Mouse (Mus musculus): Measurements from ENCODE around the gene Ints14. TPM values are rescaled to one million over a fixed set of nuclear protein-coding genes. Genes with fewer than 3 reads are reported as not detected.

Gene Ints14
- polyA plus RNA-seq, 1 experiment from 2014 or later: 58.3 TPM

DNA sequence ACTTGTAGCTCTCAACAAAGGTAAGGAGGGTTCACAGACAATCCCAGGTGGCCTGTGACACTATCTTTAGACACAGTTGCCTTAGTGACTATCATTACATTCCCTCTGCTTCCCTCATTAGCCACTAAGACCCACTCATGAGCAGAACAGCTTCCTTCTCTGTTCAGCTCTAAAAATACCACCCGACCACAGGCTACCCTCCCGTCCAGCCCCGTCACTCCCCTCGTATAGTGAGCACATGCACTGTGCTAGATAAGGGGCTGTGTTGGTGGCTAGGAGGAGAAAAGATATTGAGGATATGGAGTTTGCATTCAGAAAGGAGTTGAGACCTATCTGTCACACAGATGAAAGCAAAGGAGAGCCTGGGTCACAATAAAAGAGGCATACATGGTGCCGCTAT lies 22.2 kb upstream of the Ints14 start:
- Histone ChIP-seq H3K36me3 (no peaks in the 10 kb centered on the region), H3K4me1 (peaks cover 50% of the 10 kb centered on the region), H3K9me3 (no peaks in the 10 kb centered on the region), H3K27ac (peak overlapping the region; percentile 36; the same call in 1 of the 2 replicates), H3K27me3 (ENCODE audit: insufficient read depth, poor library complexity, severe bottlenecking) (peaks cover 12% of the 10 kb centered on the region; the same call in 1 of the 2 replicates), H3K4me3 (no peak overlapping the region)
- WGBS: 29% methylated on average over 5 of the region's 5 CpGs
- no peak for DNase-seq (ENCODE audit: low spot score)

DNA sequence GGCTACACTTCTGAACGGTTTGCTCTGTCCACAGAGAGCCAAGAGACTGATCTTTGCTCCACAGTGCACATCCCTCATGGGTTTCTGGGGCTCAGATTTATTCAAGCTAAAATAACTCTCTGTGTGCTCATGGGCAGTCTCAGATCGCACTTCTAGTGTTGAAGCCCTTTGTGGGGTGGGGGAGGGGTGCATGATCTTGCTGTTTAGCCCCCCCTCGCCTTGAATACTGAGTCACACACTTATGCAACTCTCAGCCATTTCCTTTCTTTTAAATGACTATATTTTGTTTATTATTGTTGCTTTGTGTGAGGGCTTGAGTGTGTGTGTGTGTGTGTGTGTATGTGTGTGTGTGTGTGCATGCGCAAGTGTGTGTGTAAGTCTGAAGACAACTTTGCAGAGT lies 21.4 kb upstream of the Ints14 start:
- H3K4me3 ChIP-seq: no peak overlapping the region
- H3K4me1 ChIP-seq: peaks cover 47% of the 10 kb centered on the region
- DNase-seq (ENCODE audit: low spot score): no peak
- H3K27ac ChIP-seq: peak overlapping the region; percentile 36; the same call in 1 of the 2 replicates
- no peaks in the 10 kb centered on the region for H3K36me3 ChIP-seq
- 50% methylated on average over 4 of the region's 4 CpGs for WGBS
- H3K27me3 ChIP-seq (ENCODE audit: insufficient read depth, poor library complexity, severe bottlenecking): peaks cover 18% of the 10 kb centered on the region
- H3K9me3 ChIP-seq: no peaks in the 10 kb centered on the region

DNA sequence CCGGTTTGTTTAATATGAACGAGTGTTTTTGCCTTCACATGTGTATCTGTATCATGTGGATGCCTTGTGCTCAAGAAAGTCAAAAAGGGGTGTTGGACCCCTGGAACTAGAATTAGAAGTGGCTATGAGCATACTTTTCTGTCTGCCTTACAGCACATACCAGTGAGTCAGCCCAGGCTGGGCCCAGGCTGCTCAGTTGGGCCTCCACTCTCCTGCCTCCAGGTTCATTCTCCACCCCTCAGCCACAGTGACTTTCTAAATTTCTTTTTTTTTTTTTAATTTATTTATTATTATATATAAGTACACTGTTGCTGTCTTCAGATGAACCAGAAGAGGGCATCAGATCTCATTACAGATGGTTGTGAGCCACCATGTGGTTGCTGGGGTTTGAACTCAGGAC lies 20.9 kb upstream of the Ints14 start:
- no peak overlapping the region for H3K4me3 ChIP-seq
- no peaks in the 10 kb centered on the region for H3K9me3 ChIP-seq
- peaks cover 23% of the 10 kb centered on the region for H3K27me3 ChIP-seq (ENCODE audit: insufficient read depth, poor library complexity, severe bottlenecking)
- H3K27ac ChIP-seq: no peak overlapping the region
- H3K36me3 ChIP-seq: no peaks in the 10 kb centered on the region
- 84% methylated on average over 2 of the region's 2 CpGs for WGBS
- DNase-seq (ENCODE audit: low spot score): no peak
- peaks cover 42% of the 10 kb centered on the region for H3K4me1 ChIP-seq

DNA sequence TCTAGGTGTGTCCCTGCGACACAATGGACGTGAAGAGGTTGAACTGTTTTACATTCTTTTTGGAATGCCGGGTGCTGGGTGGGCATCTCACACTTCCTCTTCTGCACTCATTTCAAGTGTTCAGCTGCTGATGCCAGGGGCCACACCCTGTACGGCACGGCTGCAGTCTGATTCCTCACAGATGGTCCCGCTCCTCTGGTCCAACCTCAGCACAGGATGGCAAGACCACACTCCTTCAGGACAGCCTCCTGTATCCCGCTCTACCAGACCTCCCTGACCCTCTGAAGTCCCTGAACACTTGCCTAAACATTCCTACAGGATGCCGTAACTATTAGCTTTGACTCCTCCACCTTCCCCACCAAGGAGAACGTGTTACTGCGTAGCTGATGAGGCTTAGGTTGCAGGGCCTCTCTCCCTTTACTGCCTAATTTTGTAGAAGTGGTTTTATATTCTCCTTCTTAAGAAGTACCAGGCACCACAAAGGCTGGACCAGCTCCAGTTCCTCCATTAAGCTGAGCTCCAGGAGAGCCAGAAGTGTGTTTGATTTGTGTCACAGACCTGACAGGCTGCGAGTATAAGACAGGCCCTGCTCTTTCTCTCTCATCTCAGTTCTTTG lies 19.9 kb upstream of the Ints14 start:
- peak overlapping the region; percentile 26; the same call in 1 of the 2 replicates for H3K27ac ChIP-seq
- no peak for DNase-seq (ENCODE audit: low spot score)

DNA sequence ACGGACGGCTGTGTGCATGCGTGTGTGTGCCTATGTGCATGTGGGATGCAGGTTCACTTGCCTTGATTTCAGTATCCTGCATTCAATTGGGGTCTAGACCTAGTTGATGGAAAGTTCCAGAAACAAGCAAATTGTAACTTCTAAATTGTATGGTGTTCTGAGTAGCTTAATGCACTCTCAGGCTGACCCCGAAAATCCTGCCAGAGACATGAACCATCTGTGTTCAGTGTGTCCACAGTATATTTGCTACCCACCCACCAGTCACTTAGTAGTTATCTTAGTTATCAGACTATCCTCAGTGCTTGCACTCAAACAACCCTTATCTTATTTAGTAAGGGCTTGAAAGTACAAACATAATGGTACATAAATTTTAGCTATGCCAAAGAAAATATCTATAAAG lies 19.1 kb upstream of the Ints14 start:
- H3K27ac ChIP-seq: no peak overlapping the region; the same call in 1 of the 2 replicates
- 84% methylated on average over 4 of the region's 4 CpGs for WGBS

More for the DNA sequence above, 19.9 kb upstream of the Ints14 start:
- Histone ChIP-seq H3K4me1 (peaks cover 37% of the 10 kb centered on the region), H3K36me3 (no peaks in the 10 kb centered on the region), H3K27me3 (ENCODE audit: insufficient read depth, poor library complexity, severe bottlenecking) (peaks cover 23% of the 10 kb centered on the region), H3K9me3 (no peaks in the 10 kb centered on the region), H3K4me3 (no peak overlapping the region)
- WGBS: 67% methylated on average over 11 of the region's 11 CpGs

DNA sequence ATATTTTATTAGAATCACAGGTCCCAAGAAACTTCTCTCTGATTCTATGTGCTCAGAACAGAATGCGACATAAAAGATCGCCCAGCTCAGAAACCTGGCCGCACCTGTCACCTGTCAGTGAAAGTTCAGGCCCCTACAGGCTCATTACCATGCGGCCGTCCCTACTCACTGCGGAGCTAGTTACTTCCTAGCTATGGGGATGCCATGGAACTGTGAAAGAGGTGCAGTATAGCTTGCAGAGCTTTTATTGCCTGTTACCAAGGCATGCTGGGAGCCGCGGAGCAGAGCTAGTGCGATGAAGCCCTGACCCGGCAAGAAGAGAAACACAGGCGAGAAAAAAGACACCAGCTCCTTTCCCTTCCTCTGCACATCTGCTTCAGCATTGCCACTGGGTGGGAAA lies 16.7 kb upstream of the Ints14 start:
- H3K9me3 ChIP-seq: no peaks in the 10 kb centered on the region
- H3K36me3 ChIP-seq: no peaks in the 10 kb centered on the region
- no peak for DNase-seq (ENCODE audit: low spot score)
- H3K27ac ChIP-seq: peak overlapping the region; percentile 29; the same call in 1 of the 2 replicates
- 28% methylated on average over 11 of the region's 11 CpGs for WGBS
- peaks cover 38% of the 10 kb centered on the region for H3K27me3 ChIP-seq (ENCODE audit: insufficient read depth, poor library complexity, severe bottlenecking)
- peaks cover 29% of the 10 kb centered on the region for H3K4me1 ChIP-seq
- H3K4me3 ChIP-seq: no peak overlapping the region

More for the DNA sequence above, 19.1 kb upstream of the Ints14 start:
- Histone ChIP-seq H3K36me3 (no peaks in the 10 kb centered on the region), H3K4me1 (peaks cover 32% of the 10 kb centered on the region), H3K27me3 (ENCODE audit: insufficient read depth, poor library complexity, severe bottlenecking) (peaks cover 21% of the 10 kb centered on the region), H3K4me3 (no peak overlapping the region), H3K9me3 (no peaks in the 10 kb centered on the region)
- no peak for DNase-seq (ENCODE audit: low spot score)

DNA sequence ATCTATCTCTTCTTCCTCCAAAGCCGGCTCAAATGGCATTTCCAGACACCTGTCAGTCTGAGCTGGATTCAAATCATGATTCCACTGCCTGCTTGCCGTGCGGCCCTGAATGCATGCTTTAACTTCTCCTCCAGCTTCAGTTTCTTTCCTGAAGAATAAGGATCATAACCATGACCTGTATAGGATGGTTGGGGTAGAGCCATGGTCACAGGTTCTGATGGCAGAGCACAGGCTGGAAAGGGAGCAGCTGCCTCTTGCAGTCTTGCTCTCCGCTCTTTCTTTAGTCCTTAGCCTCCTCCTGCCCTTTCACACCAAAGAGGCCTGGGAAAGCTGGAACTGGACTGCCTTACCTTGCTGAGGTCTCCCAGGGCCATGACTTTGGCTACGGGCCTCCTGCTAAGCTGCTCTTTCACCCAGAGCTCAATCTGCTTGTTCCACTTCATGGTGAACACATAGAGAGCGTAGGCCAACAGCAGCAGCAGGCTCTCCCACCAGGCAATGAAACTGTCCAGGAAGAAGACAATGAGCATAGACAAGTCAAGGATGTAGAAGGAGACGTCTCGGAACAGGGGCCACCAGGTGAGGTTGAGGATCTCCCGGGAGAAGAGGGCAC lies 13.1 kb upstream of the Ints14 start:
- 80% methylated on average over 9 of the region's 9 CpGs for WGBS
- Histone ChIP-seq H3K27me3 (ENCODE audit: insufficient read depth, poor library complexity, severe bottlenecking) (peaks cover 70% of the 10 kb centered on the region), H3K36me3 (no peaks in the 10 kb centered on the region), H3K4me1 (peaks cover 18% of the 10 kb centered on the region), H3K9me3 (no peaks in the 10 kb centered on the region), H3K4me3 (no peak overlapping the region), H3K27ac (no peak overlapping the region)
- DNase-seq (ENCODE audit: low spot score): no peak

DNA sequence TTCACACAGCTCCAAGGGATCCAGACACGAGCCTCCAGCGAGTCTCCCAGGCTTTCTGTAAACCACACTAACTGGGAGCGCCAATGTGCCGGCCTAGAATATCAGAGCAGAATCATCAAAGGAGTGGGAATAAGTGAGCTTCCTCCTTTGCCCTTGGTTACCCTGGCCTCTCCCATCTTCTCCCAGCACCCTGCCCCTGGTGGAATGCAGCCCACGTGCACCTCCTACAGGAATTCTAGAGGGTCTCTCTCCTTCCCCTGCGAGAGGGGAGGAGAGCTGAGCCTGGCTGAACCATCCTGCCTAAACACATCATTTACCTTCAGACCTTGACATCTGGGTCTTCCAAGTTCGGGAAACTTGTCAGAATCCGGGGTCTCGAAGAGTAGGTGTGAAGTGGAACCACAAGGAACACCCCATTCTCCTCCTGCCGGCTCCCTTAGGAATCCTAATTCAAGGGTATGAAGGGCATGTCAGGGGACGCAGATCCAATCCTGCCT lies 9.5 kb upstream of the Ints14 start, which contains the start of gene Slc24a1:
TSS of gene Slc24a1 (minus strand) at position 447 of the 497 bp plus-strand sequence.
- no peak within 1 kb of the TSS for H3K4me3 ChIP-seq
- DNase-seq (ENCODE audit: low spot score): no peak
- no peaks in the 10 kb centered on the region for H3K36me3 ChIP-seq
- no peaks in the 10 kb centered on the region for H3K9me3 ChIP-seq
- H3K27me3 ChIP-seq (ENCODE audit: insufficient read depth, poor library complexity, severe bottlenecking): peaks cover 63% of the 10 kb centered on the region
- H3K4me1 ChIP-seq: peaks cover 19% of the 10 kb centered on the region
- WGBS: 29% methylated on average over 11 of the region's 11 CpGs
- 0 out of 2 replicates have a peak within 1 kb of the TSS, but pooled peaks have one; percentile 19 for H3K27ac ChIP-seq

DNA sequence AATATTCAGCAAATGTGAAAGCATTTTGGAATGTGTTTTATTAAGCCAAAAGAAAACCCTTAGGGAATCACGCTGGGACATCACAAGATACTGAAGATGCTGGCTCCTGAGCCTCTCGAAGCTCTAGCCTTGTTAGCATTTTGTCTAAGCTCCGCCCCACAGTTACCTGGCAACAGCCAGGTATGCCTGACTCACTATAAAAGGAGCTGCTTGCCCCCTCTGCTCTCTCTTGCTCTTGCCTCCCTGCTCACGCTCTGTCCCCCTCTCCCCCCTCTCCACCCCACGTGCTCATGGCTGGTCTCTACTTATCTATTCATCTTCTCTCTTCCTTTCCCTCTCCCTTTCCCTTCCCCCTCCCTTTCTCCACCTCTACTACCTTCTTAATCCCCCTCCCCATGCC lies 8.7 kb upstream of the Ints14 start:
- DNase-seq (ENCODE audit: low spot score): no peak
- Histone ChIP-seq H3K27ac (no peak overlapping the region), H3K9me3 (no peaks in the 10 kb centered on the region), H3K4me1 (peaks cover 20% of the 10 kb centered on the region), H3K27me3 (ENCODE audit: insufficient read depth, poor library complexity, severe bottlenecking) (peaks cover 63% of the 10 kb centered on the region), H3K36me3 (no peaks in the 10 kb centered on the region), H3K4me3 (no peak overlapping the region)
- WGBS: 11% methylated on average over 5 of the region's 5 CpGs

DNA sequence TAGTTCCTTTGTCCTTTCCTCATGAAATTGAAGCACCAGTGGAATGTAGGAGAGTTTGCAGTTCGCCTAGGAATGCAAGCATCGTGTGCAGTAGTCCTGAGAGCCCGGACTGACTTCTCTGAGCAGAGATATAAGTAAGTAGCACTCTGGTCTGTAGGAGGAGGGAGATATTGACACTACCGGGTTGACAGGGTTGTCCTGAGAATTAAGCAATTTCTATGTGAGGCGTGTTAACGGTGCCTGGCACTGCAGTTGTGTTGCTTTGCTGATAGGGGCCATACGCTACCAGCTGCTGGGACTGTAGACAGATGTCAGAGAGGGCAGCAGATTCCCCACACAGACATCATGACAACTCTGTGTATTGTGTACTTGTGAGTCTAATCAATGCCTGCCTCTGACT lies 7.5 kb upstream of the Ints14 start:
- no peaks in the 10 kb centered on the region for H3K9me3 ChIP-seq
- no peak overlapping the region for H3K27ac ChIP-seq
- peaks cover 54% of the 10 kb centered on the region for H3K27me3 ChIP-seq (ENCODE audit: insufficient read depth, poor library complexity, severe bottlenecking)
- H3K4me1 ChIP-seq: peaks cover 14% of the 10 kb centered on the region; the same call in 1 of the 2 replicates
- WGBS: 49% methylated on average over 7 of the region's 7 CpGs
- H3K4me3 ChIP-seq: no peak overlapping the region
- DNase-seq (ENCODE audit: low spot score): no peak
- no peaks in the 10 kb centered on the region for H3K36me3 ChIP-seq

DNA sequence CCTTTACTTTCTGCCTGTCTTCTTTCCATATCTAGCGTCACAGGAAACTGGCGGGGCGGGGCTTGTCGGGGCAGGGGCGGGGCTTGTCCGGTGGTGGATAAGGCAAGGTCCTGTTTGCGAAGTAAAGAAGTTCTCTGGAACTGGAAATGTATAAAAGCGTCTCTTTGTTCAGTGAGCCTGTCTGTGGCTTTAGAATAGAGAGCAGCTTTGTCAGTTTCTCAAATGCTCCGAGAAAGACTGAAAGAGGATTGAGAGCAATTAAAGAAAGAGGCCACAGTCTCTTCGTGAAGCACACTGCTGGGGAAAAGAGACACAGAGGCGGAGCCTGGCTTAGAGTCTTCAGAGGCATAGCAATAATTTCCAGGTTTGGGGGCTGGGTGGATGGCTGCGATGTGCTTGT lies 4.4 kb upstream of the Ints14 start:
- H3K4me3 ChIP-seq: peak overlapping the region; percentile 33; the same call in 1 of the 2 replicates
- DNase-seq (ENCODE audit: low spot score): no peak
- peak overlapping the region; percentile 74 for H3K27ac ChIP-seq
- no peaks in the 10 kb centered on the region for H3K36me3 ChIP-seq
- no peaks in the 10 kb centered on the region for H3K9me3 ChIP-seq
- WGBS: 20% methylated on average over 12 of the region's 12 CpGs
- peaks cover 20% of the 10 kb centered on the region for H3K4me1 ChIP-seq
- peaks cover 23% of the 10 kb centered on the region for H3K27me3 ChIP-seq (ENCODE audit: insufficient read depth, poor library complexity, severe bottlenecking)

DNA sequence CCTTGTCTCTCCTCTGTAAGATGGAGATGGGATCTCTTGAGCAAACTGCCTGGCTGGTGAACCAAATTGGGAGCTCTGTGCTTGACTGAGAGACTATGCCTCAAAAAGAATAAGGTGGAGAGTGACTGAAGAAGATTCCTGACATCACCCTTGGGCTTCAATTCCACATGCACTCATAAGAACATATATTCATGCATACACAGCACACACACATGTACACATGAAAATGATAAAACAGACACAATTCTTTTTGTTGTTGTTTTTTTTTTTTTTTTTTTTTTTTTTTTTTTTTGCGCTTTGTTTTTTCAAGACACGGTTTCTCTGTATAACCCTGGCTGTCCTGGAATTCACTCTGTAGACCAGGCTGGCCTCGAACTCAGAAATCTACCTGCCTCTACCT lies 3.4 kb upstream of the Ints14 start:
- Histone ChIP-seq H3K27me3 (ENCODE audit: insufficient read depth, poor library complexity, severe bottlenecking) (peaks cover 14% of the 10 kb centered on the region), H3K36me3 (peaks cover under 1% of the 10 kb centered on the region), H3K27ac (no peak overlapping the region), H3K4me3 (no peak overlapping the region), H3K4me1 (peaks cover 27% of the 10 kb centered on the region), H3K9me3 (no peaks in the 10 kb centered on the region)
- 77% methylated on average over 3 of the region's 3 CpGs for WGBS
- DNase-seq (ENCODE audit: low spot score): no peak

DNA sequence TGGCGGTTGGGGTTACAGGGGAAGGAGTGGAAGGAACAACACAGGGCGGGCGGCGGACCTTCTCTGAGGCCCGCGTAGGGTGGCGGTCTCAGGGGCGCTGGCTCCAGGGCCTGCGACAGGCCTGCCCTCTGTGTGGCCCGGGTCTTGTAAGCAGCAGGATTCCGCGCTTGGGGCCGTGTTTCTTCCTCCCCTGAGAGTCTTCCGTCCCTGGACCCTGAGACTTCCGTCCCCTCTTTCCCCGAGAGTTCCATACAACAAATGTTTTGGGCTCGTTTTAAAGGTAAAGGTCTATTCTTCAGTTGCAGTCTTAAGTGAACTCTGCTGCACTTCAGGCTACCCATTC lies 244 bp downstream of the Ints14 start:
- Histone ChIP-seq H3K4me1 (peaks cover 20% of the 10 kb centered on the region), H3K9me3 (no peaks in the 10 kb centered on the region), H3K36me3 (peaks cover 35% of the 10 kb centered on the region), H3K27ac (peak overlapping the region; percentile 98), H3K27me3 (ENCODE audit: insufficient read depth, poor library complexity, severe bottlenecking) (no peaks in the 10 kb centered on the region), H3K4me3 (peak overlapping the region; percentile 84)
- DNase-seq (ENCODE audit: low spot score): no peak
- 1% methylated on average over 17 of the region's 17 CpGs for WGBS

Measured in heart, embryonic 10.5 days (tissue).